Comparison of ENCODE assay signal across 21 mouse cellular contexts in the genomic region with DNA sequence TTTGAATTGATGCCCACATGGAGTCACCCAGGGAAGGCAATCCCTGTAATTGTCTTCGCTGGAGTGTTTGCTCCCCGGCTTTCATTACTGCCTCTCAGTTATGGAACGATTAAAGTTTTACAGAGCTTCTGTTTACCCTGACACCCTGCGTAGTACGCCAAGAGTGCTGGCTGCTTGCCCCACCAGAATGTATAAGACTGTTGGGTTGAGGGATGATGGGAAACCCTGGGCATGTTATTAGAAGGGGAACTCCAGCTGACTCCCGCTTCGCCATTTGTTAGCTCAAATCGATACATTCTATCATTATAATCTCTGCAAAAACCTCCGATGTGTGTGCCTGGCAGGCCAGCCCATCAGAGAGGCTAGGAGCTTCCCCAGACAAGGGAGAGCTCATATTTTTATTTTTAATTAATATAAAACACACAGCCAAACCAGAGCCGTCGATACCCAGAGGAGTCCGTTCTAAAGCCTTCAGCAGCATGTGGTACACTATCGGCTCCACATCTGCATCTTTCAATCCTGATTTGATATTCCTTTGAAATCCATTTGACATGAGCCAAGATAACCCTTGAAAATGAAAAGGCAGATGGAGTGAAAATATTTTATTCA.
DNase-seq lines count a peak whose midpoint lies in the region; ATAC-seq lines count a peak whose summit lies in the region.
"Had no signal": no experiment of that assay in that cellular context is flagged by ENCODE, and none has a peak within 500 bp of the region (broad histone marks: within the 10 kb centered on the region; RNA-seq: fewer than 3 reads in every experiment).

No protein-coding gene starts in this region.

- no peak overlapping the region for H3K4me2 ChIP-seq in heart, embryonic 11.5 days
- H3K4me2 ChIP-seq in midbrain, embryonic 12.5 days (replicated peaks) = no peak overlapping the region
- H3K4me2 ChIP-seq in midbrain, embryonic 11.5 days = no peak overlapping the region
- peak overlapping the region; percentile 33 for H3K4me2 ChIP-seq in forebrain, embryonic 16.5 days (ENCODE audit: low read length)
- H3K4me2 ChIP-seq in midbrain, embryonic 16.5 days (ENCODE audit: low read length) = peak overlapping the region; percentile 36; the same call in 1 of the 2 replicates
- H3K4me2 ChIP-seq: heart, embryonic 15.5 days had no signal

- WGBS in heart, embryonic 11.5 days (ENCODE audit: insufficient replicate concordance) = 83% methylated on average over 13 of the region's 13 CpGs
- 82% methylated on average over 13 of the region's 13 CpGs for WGBS in midbrain, embryonic 12.5 days
- 87% methylated on average over 13 of the region's 13 CpGs for WGBS in midbrain, embryonic 11.5 days
- 53% methylated on average over 13 of the region's 13 CpGs for WGBS in forebrain, embryonic 16.5 days
- 61% methylated on average over 13 of the region's 13 CpGs for WGBS in midbrain, embryonic 16.5 days

- peak; percentile 85 for DNase-seq in heart, adult 11 months
- no peak for DNase-seq in midbrain, embryonic 11.5 days (ENCODE audit: low spot score, missing footprints)
- no peak for DNase-seq in lung, postnatal 10 days
- DNase-seq in cerebellum, adult 11-12 months = no peak
- DNase-seq: adrenal gland, postnatal 10 days; B cell, adult 2 months; cerebellum, adult 8-10 months; heart, adult 18-20 months; kidney, adult 18-20 months; kidney, postnatal 10 days; layer of hippocampus, postnatal 36 days; left cerebral cortex, postnatal 4 days; lung, adult 18-20 months; retina, postnatal 1 day; thymus, postnatal 25 days had no signal

- H3K36me3 ChIP-seq in heart, embryonic 11.5 days (ENCODE audit: control insufficient read depth, insufficient read depth, low read length) = no peaks in the 10 kb centered on the region
- no peaks in the 10 kb centered on the region for H3K36me3 ChIP-seq in midbrain, embryonic 12.5 days
- no peaks in the 10 kb centered on the region for H3K36me3 ChIP-seq in midbrain, embryonic 11.5 days (ENCODE audit: control insufficient read depth, insufficient read depth, low read length)
- no peaks in the 10 kb centered on the region for H3K36me3 ChIP-seq in forebrain, embryonic 16.5 days (ENCODE audit: control insufficient read depth, insufficient read depth)
- H3K36me3 ChIP-seq in midbrain, embryonic 16.5 days (ENCODE audit: control insufficient read depth, insufficient read depth, low read length) = no peaks in the 10 kb centered on the region
- H3K36me3 ChIP-seq: heart, embryonic 15.5 days had no signal

- no peak overlapping the region for H3K9ac ChIP-seq in heart, embryonic 11.5 days (ENCODE audit: low read depth, low read length)
- no peak overlapping the region for H3K9ac ChIP-seq in midbrain, embryonic 12.5 days (replicated peaks)
- no peak overlapping the region for H3K9ac ChIP-seq in midbrain, embryonic 11.5 days (ENCODE audit: low read length)
- H3K9ac ChIP-seq in forebrain, embryonic 16.5 days (replicated peaks; ENCODE audit: low read depth, low read length) = no peak overlapping the region
- H3K9ac ChIP-seq in midbrain, embryonic 16.5 days (ENCODE audit: low read depth, low read length) = no peak overlapping the region
- H3K9ac ChIP-seq: heart, embryonic 15.5 days had no signal

- H3K27me3 ChIP-seq in heart, embryonic 11.5 days (ENCODE audit: control insufficient read depth, insufficient read depth, low read length) = no peaks in the 10 kb centered on the region
- no peaks in the 10 kb centered on the region for H3K27me3 ChIP-seq in midbrain, embryonic 12.5 days
- H3K27me3 ChIP-seq in midbrain, embryonic 11.5 days (ENCODE audit: control insufficient read depth, insufficient read depth, low read length) = no peaks in the 10 kb centered on the region
- peaks cover 5% of the 10 kb centered on the region; the same call in 1 of the 2 replicates for H3K27me3 ChIP-seq in forebrain, embryonic 16.5 days (replicated peaks; ENCODE audit: control insufficient read depth, insufficient read depth, low read length)
- H3K27me3 ChIP-seq in midbrain, embryonic 16.5 days (ENCODE audit: control insufficient read depth, insufficient read depth, low read depth, low read length) = no peaks in the 10 kb centered on the region
- H3K27me3 ChIP-seq: heart, embryonic 15.5 days had no signal

- no peaks in the 10 kb centered on the region for H3K9me3 ChIP-seq in heart, embryonic 11.5 days (replicated peaks; ENCODE audit: control insufficient read depth, low read length)
- H3K9me3 ChIP-seq in midbrain, embryonic 12.5 days = no peaks in the 10 kb centered on the region
- H3K9me3 ChIP-seq in midbrain, embryonic 11.5 days (ENCODE audit: control insufficient read depth, low read length) = no peaks in the 10 kb centered on the region
- H3K9me3 ChIP-seq in forebrain, embryonic 16.5 days (ENCODE audit: control insufficient read depth, low read length) = no peaks in the 10 kb centered on the region
- H3K9me3 ChIP-seq in midbrain, embryonic 16.5 days (replicated peaks; ENCODE audit: control insufficient read depth, low read length, poor library complexity, severe bottlenecking) = no peaks in the 10 kb centered on the region
- H3K9me3 ChIP-seq: heart, embryonic 15.5 days had no signal

- no peaks in the 10 kb centered on the region for H3K4me1 ChIP-seq in heart, embryonic 11.5 days (ENCODE audit: control insufficient read depth, insufficient read depth, low read length)
- H3K4me1 ChIP-seq in midbrain, embryonic 12.5 days = no peaks in the 10 kb centered on the region
- no peaks in the 10 kb centered on the region for H3K4me1 ChIP-seq in midbrain, embryonic 11.5 days (ENCODE audit: control insufficient read depth, insufficient read depth, low read length)
- H3K4me1 ChIP-seq in forebrain, embryonic 16.5 days (replicated peaks; ENCODE audit: control insufficient read depth, insufficient read depth, low read length) = peaks cover 9% of the 10 kb centered on the region; the same call in 1 of the 2 replicates
- no peaks in the 10 kb centered on the region for H3K4me1 ChIP-seq in midbrain, embryonic 16.5 days (ENCODE audit: control insufficient read depth, insufficient read depth, low read length)
- H3K4me1 ChIP-seq: heart, embryonic 15.5 days had no signal

- ATAC-seq in heart, embryonic 11.5 days (replicated peaks; ENCODE audit: insufficient number of reproducible peaks, low FRiP score, low TSS enrichment) = no peak
- ATAC-seq in midbrain, embryonic 12.5 days (ENCODE audit: low FRiP score, low read depth) = no peak; the same call in 1 of the 2 replicates
- no peak for ATAC-seq in midbrain, embryonic 11.5 days (ENCODE audit: low FRiP score)
- peak; percentile 91 for ATAC-seq in forebrain, embryonic 16.5 days
- peak; percentile 47; the same call in 1 of the 2 replicates for ATAC-seq in midbrain, embryonic 16.5 days

- H3K27ac ChIP-seq in heart, embryonic 11.5 days (ENCODE audit: low read depth, low read length) = no peak overlapping the region
- H3K27ac ChIP-seq in midbrain, embryonic 12.5 days (replicated peaks) = peak overlapping the region; percentile 42; the same call in 1 of the 2 replicates
- no peak overlapping the region for H3K27ac ChIP-seq in midbrain, embryonic 11.5 days (ENCODE audit: low read depth, low read length)
- H3K27ac ChIP-seq in forebrain, embryonic 16.5 days (ENCODE audit: low read length) = no peak overlapping the region
- peak overlapping the region; percentile 45 for H3K27ac ChIP-seq in midbrain, embryonic 16.5 days (ENCODE audit: low read length)
- H3K27ac ChIP-seq: heart, embryonic 15.5 days had no signal

- H3K4me3 ChIP-seq in heart, embryonic 11.5 days (ENCODE audit: low read depth, low read length) = no peak overlapping the region
- H3K4me3 ChIP-seq in midbrain, embryonic 12.5 days = no peak overlapping the region
- H3K4me3 ChIP-seq in midbrain, embryonic 11.5 days (ENCODE audit: low read depth, low read length) = no peak overlapping the region
- H3K4me3 ChIP-seq in forebrain, embryonic 16.5 days (replicated peaks; ENCODE audit: low read length) = no peak overlapping the region
- H3K4me3 ChIP-seq in midbrain, embryonic 16.5 days (ENCODE audit: low read depth, low read length) = peak overlapping the region; percentile 1; the same call in 1 of the 2 replicates
- H3K4me3 ChIP-seq: erythroblast, embryonic 14.5 days; heart, embryonic 15.5 days had no signal

Comparison
In these comparisons a context has a peak if more than half of its experiments do, and no peak if none do; other contexts are left out.
1. ATAC-seq: peak in forebrain, embryonic 16.5 days (single experiment) and midbrain, embryonic 16.5 days (single experiment); none in heart, embryonic 11.5 days (single experiment), midbrain, embryonic 12.5 days (single experiment) and midbrain, embryonic 11.5 days (single experiment).
2. H3K27ac ChIP-seq: peak in midbrain, embryonic 12.5 days (single experiment) and midbrain, embryonic 16.5 days (single experiment); none in heart, embryonic 11.5 days (single experiment), midbrain, embryonic 11.5 days (single experiment) and forebrain, embryonic 16.5 days (single experiment).
3. H3K4me2 ChIP-seq: peak in forebrain, embryonic 16.5 days (single experiment) and midbrain, embryonic 16.5 days (single experiment); none in heart, embryonic 11.5 days (single experiment), midbrain, embryonic 12.5 days (single experiment) and midbrain, embryonic 11.5 days (single experiment).